Mouse (Mus musculus) splenic B cell, adult 2 months (primary cell): Measurements from ENCODE around the gene Thbd.

Experiments used
- DNase-seq: peaks from one replicate; pipeline ENCODE4 v3.0.0-alpha.2; 2011; ENCODE audit warnings: low read depth, low spot score
- H3K27me3 ChIP-seq: 2 replicates; pipeline ENCODE4 v1.6.1; 2012; ENCODE audit warnings: mild to moderate bottlenecking, low read length, moderate library complexity, mixed read lengths; ENCODE audit not compliant: control insufficient read depth, poor library complexity, insufficient read depth, severe bottlenecking
- H3K36me3 ChIP-seq: 2 replicates; pipeline ENCODE4 v1.6.1; 2012; ENCODE audit warnings: mild to moderate bottlenecking, low read length, moderate library complexity, mixed read lengths; ENCODE audit not compliant: control insufficient read depth, poor library complexity, insufficient read depth, severe bottlenecking

The Thbd gene

GRCm38 (mm10) chr2:148406160-148406970 is 1.6 kb downstream of the Thbd start:
- H3K36me3 ChIP-seq = no peaks in the 10 kb centered on the region
- no peaks in the 10 kb centered on the region for H3K27me3 ChIP-seq
- DNase-seq = peak; percentile 72

GRCm38 (mm10) chr2:148404906-148405305 is 3.1 kb downstream of the Thbd start:
- no peaks in the 10 kb centered on the region for H3K27me3 ChIP-seq
- DNase-seq = no peak
- no peaks in the 10 kb centered on the region for H3K36me3 ChIP-seq

- no peaks in the 10 kb centered on the region for H3K36me3 ChIP-seq
- DNase-seq = no peak
- H3K27me3 ChIP-seq = no peaks in the 10 kb centered on the region
Observed at GRCm38 (mm10) chr2:148402227-148402626, 5.8 kb downstream of the Thbd start.

GRCm38 (mm10) chr2:148398901-148399685 is 8.9 kb downstream of the Thbd start:
- Histone ChIP-seq H3K36me3 (no peaks in the 10 kb centered on the region), H3K27me3 (no peaks in the 10 kb centered on the region)
- no peak for DNase-seq

- DNase-seq = no peak
- H3K27me3 ChIP-seq = no peaks in the 10 kb centered on the region; the same call in 1 of the 2 replicates
- H3K36me3 ChIP-seq = no peaks in the 10 kb centered on the region
Observed at GRCm38 (mm10) chr2:148397784-148398100, 10.2 kb downstream of the Thbd start.

GRCm38 (mm10) chr2:148397015-148397783 is 10.8 kb downstream of the Thbd start:
- no peaks in the 10 kb centered on the region; the same call in 1 of the 2 replicates for H3K27me3 ChIP-seq
- no peak for DNase-seq
- no peaks in the 10 kb centered on the region for H3K36me3 ChIP-seq

GRCm38 (mm10) chr2:148396209-148396608 is 11.8 kb downstream of the Thbd start:
- Histone ChIP-seq H3K36me3 (no peaks in the 10 kb centered on the region), H3K27me3 (no peaks in the 10 kb centered on the region; the same call in 1 of the 2 replicates)
- no peak for DNase-seq

GRCm38 (mm10) chr2:148395131-148396051 is 12.6 kb downstream of the Thbd start, which contains the start of gene Sstr4:
Gene Sstr4, plus strand, starts transcription at chr2:148395344.
- DNase-seq = peak; percentile 65
- no peaks in the 10 kb centered on the region; the same call in 1 of the 2 replicates for H3K27me3 ChIP-seq
- no peaks in the 10 kb centered on the region for H3K36me3 ChIP-seq

GRCm38 (mm10) chr2:148393846-148394245 is 14.1 kb downstream of the Thbd start:
- DNase-seq = no peak
- Histone ChIP-seq H3K27me3 (no peaks in the 10 kb centered on the region; the same call in 1 of the 2 replicates), H3K36me3 (no peaks in the 10 kb centered on the region)

- DNase-seq = peak; percentile 57
- H3K36me3 ChIP-seq = no peaks in the 10 kb centered on the region
- no peaks in the 10 kb centered on the region; the same call in 1 of the 2 replicates for H3K27me3 ChIP-seq
Observed at GRCm38 (mm10) chr2:148393149-148393548, 14.8 kb downstream of the Thbd start.

GRCm38 (mm10) chr2:148387652-148388581 is 20.1 kb downstream of the Thbd start:
- Histone ChIP-seq H3K36me3 (no peaks in the 10 kb centered on the region), H3K27me3 (no peaks in the 10 kb centered on the region)
- no peak for DNase-seq

GRCm38 (mm10) chr2:148386927-148387326 is 21.1 kb downstream of the Thbd start:
- Histone ChIP-seq H3K36me3 (no peaks in the 10 kb centered on the region), H3K27me3 (no peaks in the 10 kb centered on the region)
- no peak for DNase-seq

GRCm38 (mm10) chr2:148386476-148386875 is 21.5 kb downstream of the Thbd start:
- no peak for DNase-seq
- H3K27me3 ChIP-seq = no peaks in the 10 kb centered on the region
- no peaks in the 10 kb centered on the region for H3K36me3 ChIP-seq
